Mouse (Mus musculus) ES-Bruce4 (cell line): ENCODE measurements at regions not wholly inside any gene's neighbourhood (a gene's known extent, or its start where the extent isn't known, plus 50 kb on each side); places are given as distances from the start of the nearest gene placed in this dataset.

ENCODE experiments used
- H3K27ac ChIP-seq: 2 replicates; pipeline ENCODE4 v1.5.1; 2012; ENCODE audit warnings: low read length, inconsistent platforms; ENCODE audit not compliant: insufficient read depth
- H3K27me3 ChIP-seq: 2 replicates; pipeline ENCODE4 v1.6.1; 2012; ENCODE audit warnings: mild to moderate bottlenecking, low read length, inconsistent platforms; ENCODE audit not compliant: control insufficient read depth, poor library complexity, insufficient read depth, severe bottlenecking
- H3K36me3 ChIP-seq: 2 replicates; pipeline ENCODE4 v1.6.1; 2012; ENCODE audit warnings: inconsistent platforms, mild to moderate bottlenecking, low read length, moderate library complexity; ENCODE audit not compliant: control insufficient read depth, poor library complexity, insufficient read depth, severe bottlenecking
- H3K4me1 ChIP-seq: one replicate; pipeline ENCODE4 v1.8.1; 2011; ENCODE audit warnings: low read length; ENCODE audit not compliant: control insufficient read depth, insufficient read depth
- H3K4me3 ChIP-seq: 2 replicates; pipeline ENCODE4 v1.5.1; 2011; ENCODE audit warnings: low read depth, mild to moderate bottlenecking, low read length
- H3K9ac ChIP-seq: 2 replicates; pipeline ENCODE4 v1.6.1; 2012; ENCODE audit warnings: low read depth, mild to moderate bottlenecking, inconsistent platforms; ENCODE audit not compliant: poor library complexity, severe bottlenecking
- H3K9me3 ChIP-seq: replicated peaks from 2 replicates; pipeline ENCODE4 v1.6.1; 2012; ENCODE audit warnings: mild to moderate bottlenecking, low read length, inconsistent platforms; ENCODE audit not compliant: control insufficient read depth, poor library complexity, insufficient read depth, severe bottlenecking
- CTCF ChIP-seq: IDR thresholded peaks from one replicate; pipeline ENCODE4 v1.8.1; 2011; ENCODE audit warnings: low read depth, low read length
- EP300 ChIP-seq: IDR thresholded peaks from 2 replicates; pipeline ENCODE4 v1.6.1; 2011; ENCODE audit warnings: low read depth, low read length; ENCODE audit not compliant: insufficient read depth
- POLR2A ChIP-seq: IDR thresholded peaks from one replicate; pipeline ENCODE4 v1.8.1; 2011; ENCODE audit warnings: low read length; ENCODE audit not compliant: insufficient read depth

DNA sequence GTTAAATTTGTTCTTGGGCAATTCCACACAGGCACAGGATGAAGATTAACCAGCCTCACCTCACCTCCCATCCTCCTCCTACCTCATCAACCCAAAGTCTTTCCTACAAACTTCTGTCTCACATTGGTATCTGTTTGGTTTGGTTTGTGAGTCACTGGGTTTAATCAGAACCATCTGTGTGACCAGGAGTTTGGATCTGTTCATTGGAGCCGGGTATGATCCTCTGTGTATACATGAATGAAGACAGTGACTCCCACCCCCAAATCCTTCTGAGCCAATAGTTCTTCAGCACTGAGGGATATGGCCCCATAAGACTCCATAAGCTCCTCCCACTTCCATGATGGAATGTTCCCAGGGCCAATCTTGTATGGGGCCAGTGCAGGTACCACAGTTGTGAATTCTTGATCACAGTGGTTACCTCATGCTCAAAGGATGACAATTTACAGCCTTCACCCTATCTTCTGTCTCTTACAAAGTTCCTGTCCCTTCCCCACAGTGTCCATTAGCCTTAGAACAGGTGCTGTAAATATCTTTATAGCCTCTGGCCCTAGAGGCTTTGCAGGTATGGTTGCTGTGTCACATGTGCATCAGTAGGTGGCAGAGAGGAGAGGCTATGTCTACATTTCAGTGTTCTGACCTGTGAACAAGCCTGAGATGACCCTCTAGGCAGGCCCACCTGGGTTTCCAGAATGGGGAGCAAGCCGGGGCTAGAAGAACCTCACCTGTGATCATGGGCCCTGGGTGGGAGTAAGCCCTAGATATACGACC lies 192.5 kb downstream of the Xxylt1 start:
- no peak overlapping the region for H3K9ac ChIP-seq
- no peaks in the 10 kb centered on the region for H3K4me1 ChIP-seq
- no peaks in the 10 kb centered on the region for H3K27me3 ChIP-seq
- H3K27ac ChIP-seq: no peak overlapping the region
- no peaks in the 10 kb centered on the region for H3K9me3 ChIP-seq
- no peaks in the 10 kb centered on the region for H3K36me3 ChIP-seq
- no peak overlapping the region for H3K4me3 ChIP-seq
- TF ChIP-seq POLR2A (no peak), EP300 (no peak), CTCF (no peak)

DNA sequence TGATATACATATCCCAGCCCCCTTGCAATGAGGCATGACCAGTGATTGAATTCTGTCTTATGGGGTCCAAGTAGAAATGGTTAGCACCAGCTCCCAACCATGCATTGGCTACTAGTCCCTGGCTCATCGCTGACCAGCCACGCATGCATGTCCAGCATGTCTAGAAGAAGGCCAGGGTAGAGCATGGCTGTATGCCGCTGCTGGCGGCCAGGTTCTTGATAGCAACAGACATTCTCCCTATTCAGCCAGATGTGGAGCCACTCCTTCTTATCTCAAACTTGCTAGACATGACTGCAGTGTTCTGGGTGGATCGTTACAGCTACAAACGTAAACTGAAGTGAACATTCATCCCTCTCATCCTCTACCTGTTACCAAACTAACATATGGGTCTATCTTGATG lies 188.6 kb downstream of the Xxylt1 start:
- Histone ChIP-seq H3K9me3 (no peaks in the 10 kb centered on the region), H3K9ac (no peak overlapping the region), H3K4me1 (no peaks in the 10 kb centered on the region), H3K27me3 (no peaks in the 10 kb centered on the region), H3K4me3 (no peak overlapping the region), H3K36me3 (no peaks in the 10 kb centered on the region), H3K27ac (no peak overlapping the region)
- TF ChIP-seq CTCF (no peak), POLR2A (no peak), EP300 (no peak)

DNA sequence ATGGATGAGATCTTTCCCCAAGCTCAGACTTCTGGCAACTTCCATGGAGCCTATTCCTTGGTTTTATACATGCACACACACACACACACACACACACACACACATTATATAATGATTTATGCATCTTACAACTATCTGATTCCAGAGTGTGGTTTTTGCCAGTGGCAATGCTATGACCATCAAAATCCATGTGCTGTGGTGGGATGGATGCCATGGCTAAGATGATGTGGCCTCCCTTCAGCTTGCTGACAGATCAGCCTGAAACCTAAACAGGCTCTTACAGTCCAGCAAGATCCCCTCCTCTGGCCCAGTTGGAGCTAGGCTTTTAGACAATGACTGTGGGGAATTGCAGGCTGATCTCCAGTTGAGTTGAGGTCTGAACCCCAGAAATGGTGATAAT lies 187.1 kb downstream of the Xxylt1 start:
- TF ChIP-seq POLR2A: no peak
- TF ChIP-seq EP300: no peak
- no peak for TF ChIP-seq CTCF
- H3K4me3 ChIP-seq: no peak overlapping the region
- no peaks in the 10 kb centered on the region for H3K9me3 ChIP-seq

DNA sequence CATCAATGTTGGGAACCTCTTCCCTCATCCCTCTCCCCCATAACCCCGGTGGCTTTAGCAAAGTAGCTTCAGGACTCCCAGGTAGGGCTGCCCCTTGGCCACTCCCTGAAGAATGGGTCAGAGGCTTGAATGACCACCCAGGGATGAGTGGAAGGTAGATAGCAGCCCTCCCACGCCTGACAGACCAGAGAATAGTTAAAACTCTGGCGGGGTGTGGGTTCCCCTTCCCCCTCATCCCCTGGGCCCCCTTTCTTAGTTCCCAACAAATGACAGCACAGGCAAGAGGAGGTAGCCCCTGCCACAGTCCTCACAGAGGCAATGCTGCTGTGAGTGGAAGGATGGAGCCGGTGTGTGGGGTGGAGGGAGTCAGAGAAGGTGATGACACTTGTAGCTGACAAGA lies 186.2 kb downstream of the Xxylt1 start:
- Histone ChIP-seq H3K27ac (no peak overlapping the region), H3K9ac (no peak overlapping the region), H3K9me3 (no peaks in the 10 kb centered on the region), H3K36me3 (no peaks in the 10 kb centered on the region), H3K4me1 (no peaks in the 10 kb centered on the region), H3K27me3 (no peaks in the 10 kb centered on the region), H3K4me3 (no peak overlapping the region)
- TF ChIP-seq EP300 (no peak), POLR2A (no peak), CTCF (no peak)

More for the DNA sequence above, 187.1 kb downstream of the Xxylt1 start:
- H3K27ac ChIP-seq: no peak overlapping the region
- H3K4me1 ChIP-seq: no peaks in the 10 kb centered on the region
- H3K36me3 ChIP-seq: no peaks in the 10 kb centered on the region
- H3K9ac ChIP-seq: no peak overlapping the region
- H3K27me3 ChIP-seq: no peaks in the 10 kb centered on the region

DNA sequence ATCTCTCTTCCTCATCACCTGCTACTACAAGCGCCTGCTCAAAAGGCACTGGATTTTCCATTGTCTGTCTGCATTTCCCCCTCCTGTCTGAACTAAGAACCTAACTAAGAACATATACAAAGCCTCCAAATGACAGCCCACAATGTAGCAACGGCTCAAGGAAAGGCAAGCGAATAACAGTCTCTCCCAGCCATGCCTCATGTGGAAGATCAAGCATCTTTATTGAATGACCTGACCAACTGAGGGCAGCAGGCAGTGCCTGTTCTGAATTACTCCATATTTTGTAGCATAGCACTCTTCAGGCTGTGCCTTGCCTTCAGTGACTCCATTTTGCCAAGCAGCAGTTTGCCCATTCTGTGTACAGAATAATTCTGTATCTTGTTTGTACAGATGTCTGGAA lies 183.9 kb downstream of the Xxylt1 start:
- Histone ChIP-seq H3K9me3 (0 out of 2 replicates have a peak, but pooled peaks cover 4% of the 10 kb centered on the region), H3K4me1 (no peaks in the 10 kb centered on the region), H3K4me3 (no peak overlapping the region), H3K36me3 (no peaks in the 10 kb centered on the region), H3K27me3 (no peaks in the 10 kb centered on the region), H3K27ac (no peak overlapping the region), H3K9ac (no peak overlapping the region)
- no peak for TF ChIP-seq CTCF
- no peak for TF ChIP-seq EP300
- no peak for TF ChIP-seq POLR2A

DNA sequence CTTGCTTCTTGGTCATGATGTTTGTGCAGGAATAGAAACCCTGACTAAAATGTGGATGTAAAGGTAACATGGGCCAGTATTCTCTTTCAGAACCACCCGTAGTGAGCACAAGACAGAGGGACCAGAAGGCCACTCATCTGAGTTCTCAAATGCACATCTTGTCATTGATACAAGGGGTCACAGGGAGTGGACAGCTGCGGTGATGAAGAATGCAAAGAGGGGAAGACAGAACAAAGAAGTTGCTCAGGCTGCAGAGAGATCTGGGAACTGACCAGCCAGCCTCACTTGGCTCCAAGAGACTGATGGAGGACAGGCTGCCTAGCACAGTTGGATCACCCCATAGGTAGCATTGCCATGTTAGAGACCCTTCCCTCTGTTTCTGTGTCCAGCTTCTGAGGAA lies 181.1 kb downstream of the Xxylt1 start:
- H3K27ac ChIP-seq: no peak overlapping the region
- no peaks in the 10 kb centered on the region for H3K4me1 ChIP-seq
- no peaks in the 10 kb centered on the region for H3K36me3 ChIP-seq
- no peak for TF ChIP-seq CTCF
- no peak for TF ChIP-seq POLR2A
- no peak for TF ChIP-seq EP300
- no peaks in the 10 kb centered on the region for H3K27me3 ChIP-seq
- no peak overlapping the region for H3K9ac ChIP-seq
- peaks cover 28% of the 10 kb centered on the region for H3K9me3 ChIP-seq
- no peak overlapping the region for H3K4me3 ChIP-seq
